Mouse (Mus musculus): ENCODE results near the gene Uck2. TPM values are rescaled to one million over a fixed set of nuclear protein-coding genes. Genes with fewer than 3 reads are reported as not detected.
A peak's percentile ranks its signal among the peaks of the same experiment; 100 is the strongest.

Uck2 gene
- total RNA-seq, 2 experiments from 2014 or later = 25.1 to 32.1 TPM

DNA sequence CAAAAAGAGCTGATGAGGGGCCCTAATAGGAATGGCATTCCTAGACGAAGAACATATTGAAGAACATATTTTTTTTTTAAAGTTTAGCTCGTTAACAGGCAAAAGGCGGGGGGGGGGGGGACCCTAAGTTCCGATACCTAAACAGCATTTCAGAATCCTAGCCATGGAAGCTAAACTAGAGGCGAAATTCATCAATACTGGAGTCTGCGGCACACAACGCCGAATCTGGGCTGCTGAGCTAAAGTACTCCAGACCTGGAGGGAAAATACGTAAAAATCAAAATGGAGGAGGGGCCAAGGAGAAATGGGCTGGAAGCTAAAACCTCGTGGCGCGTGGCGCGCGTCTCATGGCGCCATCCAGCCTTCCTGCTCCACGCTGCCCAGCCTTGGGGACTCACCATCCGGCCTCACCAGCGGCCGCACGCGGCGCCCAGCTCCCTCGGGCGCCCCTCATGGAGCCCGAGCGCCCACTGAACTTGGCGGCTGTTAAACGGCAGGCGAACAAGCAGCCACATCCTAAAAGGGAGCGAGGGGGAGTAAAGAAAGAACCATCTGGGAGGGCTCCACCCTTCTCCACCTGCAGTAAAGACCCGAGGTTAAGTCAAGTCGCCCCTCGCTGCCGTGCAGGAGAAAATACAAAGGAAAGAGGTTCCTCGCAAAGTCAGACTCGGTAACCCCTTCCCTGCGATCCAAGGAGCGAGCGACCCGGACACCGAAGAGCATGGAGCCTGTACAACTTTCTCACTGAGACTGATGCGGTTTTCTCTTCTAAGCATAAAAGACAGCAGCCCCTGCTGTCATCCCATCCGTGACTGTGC lies 1.5 kb downstream of the Uck2 start:
- peak; percentile 33 for DNase-seq

DNA sequence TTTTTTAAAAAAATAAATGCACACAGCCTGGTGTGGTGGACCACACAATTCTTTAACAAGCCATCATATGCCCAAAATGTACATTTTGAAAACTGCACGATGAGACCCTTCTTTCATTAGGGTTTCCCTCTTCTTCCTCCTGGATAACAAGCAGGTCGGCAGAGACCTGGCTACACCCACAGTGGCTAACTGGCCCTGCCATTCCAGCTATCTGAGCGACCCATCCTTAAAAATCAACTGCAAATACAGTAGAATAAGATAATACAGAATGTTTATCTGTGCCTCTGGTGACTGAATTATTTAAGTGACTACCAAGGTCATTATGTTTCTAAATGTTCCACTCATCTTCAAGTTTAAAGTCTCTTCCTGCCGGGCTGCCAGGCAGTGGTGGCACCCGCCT lies 2.4 kb downstream of the Uck2 start:
- no peak for DNase-seq

DNA sequence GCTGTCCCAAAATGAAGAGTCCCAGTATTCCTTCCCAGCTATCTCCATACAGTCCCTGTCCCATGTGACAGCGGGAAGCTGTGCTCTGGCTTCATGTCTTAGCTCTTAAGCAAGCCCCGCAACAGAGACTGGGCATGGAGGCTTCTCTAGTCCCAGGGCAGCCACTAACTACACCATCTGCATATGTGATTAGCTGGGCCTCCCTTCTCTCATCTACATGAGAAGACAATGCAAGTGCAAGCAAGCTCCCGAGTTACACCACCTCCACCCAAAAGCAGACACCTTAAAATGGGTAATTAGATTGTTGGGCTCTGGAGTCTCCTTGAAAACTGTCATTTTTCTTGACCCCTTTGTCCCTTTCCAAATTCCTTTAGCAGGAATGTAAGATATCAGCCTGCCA lies 3.0 kb downstream of the Uck2 start:
- DNase-seq = no peak

DNA sequence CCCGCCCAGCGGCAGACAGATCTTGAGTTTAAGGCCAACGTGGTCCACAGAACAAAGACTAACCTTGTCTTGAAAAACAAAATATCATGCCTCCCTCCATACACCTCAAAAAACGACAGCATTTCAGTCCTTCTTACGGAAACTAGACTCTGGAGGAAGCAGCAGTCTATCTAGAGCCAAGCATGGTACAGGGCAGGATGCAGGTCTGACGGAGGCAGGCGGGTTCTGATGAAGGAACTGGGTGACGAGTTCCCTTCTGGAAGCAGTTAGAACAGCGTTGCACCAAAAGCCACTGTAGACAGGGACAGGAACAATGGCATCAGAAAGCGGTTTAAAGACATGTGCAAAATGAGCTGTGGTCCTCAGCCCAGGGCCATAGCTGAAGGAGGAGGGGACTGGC lies 5.1 kb downstream of the Uck2 start:
- DNase-seq = no peak

DNA sequence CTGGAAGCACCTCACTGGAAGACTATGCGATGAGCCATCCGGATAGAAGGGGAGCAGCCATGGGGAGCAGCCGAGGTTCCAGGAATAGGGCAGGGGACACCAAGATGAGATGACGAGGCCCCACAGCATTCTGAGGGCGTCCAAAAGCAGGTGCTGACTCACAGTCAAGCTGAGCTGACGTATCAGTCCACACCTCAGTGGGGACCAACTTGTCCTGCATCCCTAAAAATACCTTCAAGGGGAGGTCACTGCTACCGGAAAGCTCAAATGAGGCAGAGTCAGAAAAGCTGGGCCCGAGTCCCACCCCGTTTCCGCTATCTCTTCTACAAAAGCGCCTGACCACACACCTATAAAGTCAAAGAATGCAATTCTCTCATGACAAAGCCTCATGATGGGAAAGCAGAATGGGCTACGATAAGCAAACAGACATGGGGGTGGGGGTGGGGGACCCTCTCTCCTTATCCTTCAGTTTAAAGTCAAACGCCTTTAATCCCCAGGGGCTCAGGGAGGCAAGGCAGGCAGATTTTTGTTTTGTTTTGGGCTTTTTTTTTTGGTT lies 5.9 kb downstream of the Uck2 start:
- no peak for DNase-seq

DNA sequence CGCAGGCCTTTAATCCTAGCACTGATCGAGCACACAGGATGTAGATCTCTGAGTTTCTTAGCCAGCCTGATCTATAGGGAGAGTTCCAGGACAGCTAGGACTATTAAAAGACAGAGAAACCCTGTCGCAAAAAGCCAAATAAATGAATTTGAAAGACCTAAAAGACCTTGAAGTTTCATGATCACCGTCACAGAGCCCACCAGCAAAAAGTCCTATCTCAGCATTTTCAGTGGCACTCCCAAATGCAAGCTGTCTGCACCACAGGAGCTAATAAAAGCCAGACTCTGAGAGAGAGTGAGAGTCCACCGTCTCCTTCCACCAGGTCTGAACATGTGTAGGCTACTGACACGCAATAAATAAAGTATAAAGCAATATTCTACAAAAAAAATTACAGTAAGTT lies 6.7 kb downstream of the Uck2 start:
- no peak for DNase-seq

DNA sequence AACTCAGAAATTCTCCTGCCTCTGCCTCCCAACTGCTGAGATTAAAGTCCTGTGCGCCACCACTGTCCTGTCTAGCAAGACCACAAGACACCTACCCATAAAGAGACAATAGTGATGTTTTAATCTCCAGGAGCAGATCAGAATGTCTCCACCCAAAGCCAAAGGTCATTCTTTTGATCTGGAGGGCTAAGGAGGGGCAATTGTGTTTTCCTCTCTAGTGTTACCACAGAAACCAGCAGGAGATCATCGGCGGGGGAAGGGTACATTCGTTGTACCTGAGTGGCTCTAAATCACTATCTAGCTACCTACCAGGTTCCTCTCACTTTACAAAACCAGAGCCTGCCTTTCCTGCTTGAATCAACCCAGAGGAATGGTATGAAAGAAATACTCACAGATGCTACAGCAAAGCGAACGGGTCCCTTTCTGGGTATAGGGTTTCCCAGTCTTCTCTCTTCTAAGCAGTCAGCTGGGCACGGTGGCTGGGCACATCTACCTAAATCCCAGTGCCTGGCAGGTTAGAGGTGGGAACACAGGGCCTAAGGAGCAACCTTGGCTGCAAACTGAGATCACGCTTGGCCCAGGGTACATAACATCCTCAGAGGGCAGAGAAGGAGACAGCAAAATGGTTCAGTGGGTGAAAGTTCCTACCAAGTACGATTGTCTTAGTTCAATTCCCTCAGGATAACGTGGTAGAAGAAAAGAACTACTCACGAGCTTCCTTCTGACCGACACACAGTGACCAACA lies 10.3 kb downstream of the Uck2 start:
- DNase-seq = no peak

DNA sequence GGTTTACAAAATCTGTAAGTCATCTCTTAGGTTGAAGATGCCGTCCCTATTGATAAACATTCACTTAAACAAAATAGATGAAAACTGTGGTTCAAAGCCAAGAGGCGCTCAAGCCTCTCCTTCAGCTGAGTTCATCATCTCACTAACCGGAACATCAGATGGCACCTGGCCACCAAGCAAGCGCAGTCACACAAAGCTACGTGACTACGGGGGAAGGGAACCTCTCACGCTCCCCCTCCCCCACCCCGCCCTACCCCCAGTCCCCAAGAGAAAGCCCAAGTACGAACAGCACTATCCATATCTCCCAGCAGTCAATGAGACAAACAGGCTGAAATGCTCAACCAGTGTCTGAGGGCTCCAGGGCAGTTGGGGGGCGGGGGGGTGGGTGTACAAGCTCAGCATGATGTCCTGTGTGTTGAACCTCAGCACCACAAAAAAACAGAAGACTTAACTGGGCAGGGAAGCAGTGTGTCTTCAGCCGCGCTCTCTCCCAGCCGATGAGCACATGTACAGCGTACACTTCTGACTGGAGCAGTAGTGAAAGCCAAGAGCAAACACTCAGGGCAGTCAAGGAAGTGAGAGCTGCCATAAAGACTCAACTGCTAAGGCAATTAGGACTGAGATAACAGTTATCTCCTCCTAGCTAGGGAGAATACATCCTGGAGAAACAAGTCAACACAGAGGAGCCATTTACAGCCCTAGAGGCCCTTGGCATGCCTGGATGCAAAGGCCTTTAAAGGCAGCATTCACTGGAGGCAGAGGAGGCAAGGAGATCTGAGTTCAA lies 11.5 kb downstream of the Uck2 start:
- no peak for DNase-seq

DNA sequence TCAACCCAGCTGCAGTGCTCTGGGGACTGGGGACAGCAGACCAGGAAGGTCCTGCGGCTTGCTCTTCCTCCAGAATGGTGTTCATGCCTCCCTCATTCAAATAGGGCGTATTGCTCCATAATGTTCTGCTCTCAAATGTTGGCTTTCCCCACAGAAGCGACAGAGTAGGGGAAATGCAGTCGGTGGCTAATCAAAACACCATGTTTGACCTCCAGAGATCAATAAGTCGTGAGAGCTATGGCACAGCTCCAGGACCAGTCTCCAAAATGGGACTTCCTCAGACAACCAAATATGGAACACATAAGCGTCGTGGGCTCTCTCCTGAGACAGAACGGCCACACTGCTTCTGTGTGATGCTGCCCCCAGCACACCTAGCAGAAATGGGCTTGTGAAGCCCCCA lies 13.3 kb downstream of the Uck2 start:
- no peak for DNase-seq

DNA sequence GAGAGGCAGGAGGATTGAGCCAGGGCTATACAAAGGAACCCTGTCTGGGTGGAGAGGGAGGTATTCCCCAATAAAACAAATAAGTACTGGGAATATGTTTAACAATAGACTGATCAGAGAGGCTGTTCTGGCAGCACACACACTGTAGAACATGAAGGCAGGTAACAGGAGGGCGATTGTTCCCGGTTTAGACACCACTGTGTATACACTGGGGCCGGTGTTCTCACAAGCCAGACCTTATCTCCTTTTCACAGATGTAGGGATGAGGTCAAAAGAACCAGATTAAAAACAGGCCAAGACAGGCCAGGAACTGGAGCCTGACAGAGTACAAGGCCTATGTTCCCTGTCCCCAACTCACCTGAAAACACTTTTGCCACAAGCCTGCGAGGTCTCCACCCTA lies 13.8 kb downstream of the Uck2 start:
- no peak for DNase-seq

DNA sequence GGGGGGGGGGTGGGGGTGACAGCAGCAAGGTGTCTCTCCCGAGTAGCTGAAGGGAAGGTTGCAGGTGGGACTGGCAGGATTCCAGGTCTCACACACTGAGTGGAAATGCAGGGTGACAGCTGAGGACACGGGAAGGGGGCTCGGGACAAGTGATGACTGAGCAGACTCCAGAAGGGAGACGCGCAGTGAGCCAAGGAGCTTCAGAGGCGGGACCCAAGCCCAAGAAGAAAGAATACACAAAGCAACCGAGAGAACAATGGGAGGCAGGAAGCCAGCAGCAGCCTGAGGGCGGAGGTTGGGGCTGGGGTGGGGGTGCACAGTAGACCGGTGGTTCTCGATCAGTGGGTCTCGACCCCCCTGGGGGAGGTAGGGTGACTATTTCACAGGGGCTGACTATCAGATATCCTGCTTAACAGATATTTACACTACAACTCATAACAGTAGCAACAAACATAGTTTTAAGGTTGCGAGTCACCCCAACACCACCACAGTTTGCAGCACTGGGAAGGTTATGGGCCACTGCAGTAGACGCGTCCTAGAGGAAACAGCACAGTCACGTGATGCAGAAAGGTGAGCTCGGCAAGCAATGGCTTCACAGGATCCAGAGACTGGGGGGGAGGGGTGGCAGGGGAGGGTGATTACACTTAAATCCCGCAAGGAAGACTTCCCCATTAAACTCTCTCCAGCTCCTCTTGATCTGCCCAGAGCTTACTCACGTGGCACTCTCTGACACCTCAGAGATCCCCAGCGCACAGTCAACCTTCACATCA lies 14.6 kb downstream of the Uck2 start:
- DNase-seq = peak; percentile 35

DNA sequence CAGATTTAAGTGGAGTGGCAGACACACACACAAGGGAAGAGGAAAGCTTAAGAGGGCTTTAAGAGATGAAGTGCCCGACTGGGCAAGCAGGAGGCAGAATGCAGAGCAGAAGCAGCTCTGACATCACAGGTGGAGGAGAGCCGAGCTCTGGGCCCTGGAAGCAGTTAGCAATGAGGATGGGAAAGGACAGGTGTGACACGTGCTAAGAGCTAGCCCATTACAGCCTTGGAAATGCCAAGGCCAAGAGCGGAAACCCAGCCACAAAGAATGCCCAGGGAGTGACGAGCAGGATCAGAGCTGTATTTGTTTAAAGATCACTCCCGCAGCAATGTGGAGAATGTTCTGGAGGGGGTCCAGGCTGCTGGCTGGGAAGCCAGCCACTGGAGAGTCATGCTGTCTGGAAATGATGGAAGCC lies 15.3 kb downstream of the Uck2 start:
- peak; percentile 89 for DNase-seq

DNA sequence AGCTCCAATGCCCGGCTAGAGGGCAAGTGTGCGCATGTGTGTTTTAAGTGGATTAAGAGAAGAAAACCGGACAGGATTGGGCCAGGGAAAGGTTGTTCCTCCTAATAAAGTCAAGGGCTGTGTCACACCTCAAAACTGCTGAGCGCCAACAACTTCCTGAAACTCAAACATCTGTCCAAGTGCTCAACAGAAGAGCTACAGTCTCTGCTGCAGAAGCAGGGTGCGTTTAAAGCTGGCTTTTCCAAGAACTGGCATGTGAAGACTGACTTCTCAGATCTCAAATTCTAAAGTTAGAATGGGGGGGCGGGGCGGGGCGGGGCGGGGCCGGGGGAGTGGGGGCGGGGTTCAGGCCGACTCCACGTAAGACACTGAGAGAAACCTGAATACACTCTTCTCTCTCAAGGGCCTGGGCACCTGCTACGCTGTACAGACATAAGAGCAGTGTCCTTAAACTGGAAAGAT lies 15.7 kb downstream of the Uck2 start:
- no peak for DNase-seq

DNA sequence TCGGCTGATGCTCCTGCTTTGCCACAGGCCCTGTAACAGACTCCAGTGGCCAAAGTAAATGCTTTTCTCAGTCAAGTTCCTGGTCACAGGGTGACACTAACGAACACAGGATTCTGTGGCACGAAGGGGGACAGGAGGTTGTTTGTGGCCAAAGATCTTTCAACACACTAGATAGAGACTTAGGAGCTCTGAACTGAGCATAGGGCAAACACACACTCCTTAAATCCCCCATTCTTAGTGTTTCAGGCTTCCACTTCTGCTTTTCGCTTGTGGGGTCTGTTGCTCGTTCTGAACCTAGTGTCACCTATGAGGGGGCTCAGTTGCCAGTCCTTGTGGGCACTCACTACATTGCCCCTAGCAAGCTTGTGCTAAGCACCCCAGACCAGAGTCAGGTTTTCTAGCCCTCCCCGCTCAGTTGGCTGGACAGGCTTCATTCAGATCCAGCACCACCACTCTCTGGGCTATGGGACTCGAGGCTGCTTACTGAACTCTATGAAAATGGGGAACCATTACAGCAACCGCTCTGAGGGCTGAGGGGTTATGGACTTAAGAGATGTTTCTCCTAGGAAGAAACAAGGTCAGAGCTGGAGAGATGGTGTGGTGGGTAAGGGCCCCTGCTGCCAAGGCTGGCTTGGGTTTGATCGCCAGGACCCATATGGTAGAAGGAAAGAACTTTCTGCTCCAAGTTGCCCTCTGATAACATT lies 16.6 kb downstream of the Uck2 start:
- no peak for DNase-seq

DNA sequence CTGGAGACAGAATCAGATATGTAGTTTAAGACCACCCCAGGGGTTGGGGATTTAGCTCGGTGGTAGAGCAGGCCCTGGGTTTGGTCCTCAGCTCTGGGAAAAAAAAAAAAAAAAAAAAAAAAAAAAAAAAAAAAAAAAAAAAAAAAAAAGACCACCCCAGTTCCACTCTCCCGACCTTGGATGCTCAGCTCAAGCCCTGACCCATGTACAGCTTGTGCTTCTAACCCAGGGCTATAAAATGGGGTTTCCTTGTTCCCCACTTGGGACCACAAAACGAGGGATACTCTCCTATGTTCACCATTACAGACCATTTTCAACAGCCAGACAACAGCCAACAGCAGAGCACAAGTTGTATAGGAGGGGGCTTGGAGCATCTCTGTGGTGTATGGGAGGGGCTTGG lies 18.4 kb downstream of the Uck2 start:
- no peak for DNase-seq

DNA sequence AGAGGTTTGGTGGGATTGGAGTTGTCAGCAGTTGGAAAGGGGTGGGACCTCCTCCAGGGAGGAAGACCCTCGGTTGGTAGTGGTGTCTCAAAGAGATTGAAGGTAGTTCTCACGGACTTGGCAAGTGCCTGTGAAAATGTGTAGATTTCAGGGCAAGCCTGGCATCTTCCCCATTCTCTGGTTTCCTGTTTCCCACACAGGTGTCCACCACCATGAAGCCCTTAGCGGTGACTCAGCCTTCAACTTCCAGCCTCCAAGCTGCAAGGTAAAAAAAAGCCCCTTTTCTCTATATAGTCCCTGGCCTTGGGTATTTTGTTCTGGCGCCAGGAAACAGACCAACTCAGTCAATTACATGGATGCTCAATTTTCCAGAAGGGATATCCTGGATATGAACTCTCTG lies 19.8 kb downstream of the Uck2 start:
- DNase-seq = no peak

DNA sequence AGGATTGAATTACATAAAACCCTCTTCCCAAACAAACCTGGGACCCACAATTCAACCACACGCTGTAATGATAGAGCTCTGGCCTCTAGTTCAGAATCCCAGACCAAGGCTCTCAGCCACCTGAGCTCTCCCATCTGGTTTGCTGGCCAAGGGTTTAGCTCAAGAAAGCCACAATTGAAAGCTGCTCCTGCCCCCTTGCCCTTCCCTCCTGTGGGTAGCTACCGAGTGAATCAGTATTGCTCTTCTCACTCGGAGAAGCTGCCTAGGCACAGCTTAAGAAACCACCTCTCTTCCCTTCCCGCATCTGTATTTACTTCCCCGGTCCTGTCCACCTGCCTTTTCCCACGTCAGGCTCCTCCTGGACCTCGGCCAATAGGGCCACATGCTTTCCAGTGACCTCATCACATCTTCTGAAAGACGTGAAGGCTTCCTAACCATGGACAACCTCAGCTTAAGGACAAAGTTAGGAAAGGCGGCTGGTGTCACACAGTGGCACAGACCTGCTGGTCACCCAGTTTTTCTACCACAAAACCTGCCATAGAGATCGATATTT lies 22.6 kb downstream of the Uck2 start:
- DNase-seq = no peak

DNA sequence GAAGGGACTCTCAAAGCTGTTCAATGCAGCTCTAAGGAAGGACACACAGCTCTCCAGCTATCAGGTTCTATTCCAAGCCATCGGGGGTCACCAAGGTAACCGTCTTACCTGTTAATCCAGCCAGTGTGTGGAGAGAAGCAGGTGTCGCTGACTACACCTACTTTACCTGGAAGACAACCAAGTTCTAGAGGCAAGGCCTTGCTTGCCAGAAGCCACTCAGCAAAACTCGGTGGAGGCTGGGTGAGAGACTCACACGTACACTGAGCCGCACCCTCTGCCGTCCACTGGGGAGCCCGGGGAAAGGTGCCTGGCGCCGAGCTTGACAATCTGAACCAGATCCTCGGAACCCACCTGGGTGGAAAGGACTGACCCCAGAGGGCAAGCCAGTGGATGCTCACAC lies 23.4 kb downstream of the Uck2 start:
- DNase-seq = no peak

DNA sequence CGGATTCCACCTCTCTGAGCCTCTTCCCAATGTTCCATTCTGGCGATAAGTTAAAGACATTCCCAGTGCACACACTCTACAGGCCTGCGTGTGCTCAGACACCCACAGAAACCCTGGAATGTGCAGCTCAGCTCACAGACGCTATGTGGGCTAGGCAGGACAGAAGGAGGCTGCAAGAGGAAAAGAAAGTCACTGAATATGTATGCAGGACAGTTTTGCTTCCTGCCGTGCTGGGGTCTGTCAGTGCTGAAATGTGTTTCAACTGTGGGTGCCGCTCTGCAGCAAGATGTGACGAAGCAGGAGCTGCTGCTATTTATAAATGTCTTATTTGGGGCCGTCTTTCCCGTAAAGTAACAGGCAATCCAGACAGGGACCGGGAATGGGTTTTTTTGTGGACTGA lies 25.4 kb downstream of the Uck2 start:
- DNase-seq = no peak

DNA sequence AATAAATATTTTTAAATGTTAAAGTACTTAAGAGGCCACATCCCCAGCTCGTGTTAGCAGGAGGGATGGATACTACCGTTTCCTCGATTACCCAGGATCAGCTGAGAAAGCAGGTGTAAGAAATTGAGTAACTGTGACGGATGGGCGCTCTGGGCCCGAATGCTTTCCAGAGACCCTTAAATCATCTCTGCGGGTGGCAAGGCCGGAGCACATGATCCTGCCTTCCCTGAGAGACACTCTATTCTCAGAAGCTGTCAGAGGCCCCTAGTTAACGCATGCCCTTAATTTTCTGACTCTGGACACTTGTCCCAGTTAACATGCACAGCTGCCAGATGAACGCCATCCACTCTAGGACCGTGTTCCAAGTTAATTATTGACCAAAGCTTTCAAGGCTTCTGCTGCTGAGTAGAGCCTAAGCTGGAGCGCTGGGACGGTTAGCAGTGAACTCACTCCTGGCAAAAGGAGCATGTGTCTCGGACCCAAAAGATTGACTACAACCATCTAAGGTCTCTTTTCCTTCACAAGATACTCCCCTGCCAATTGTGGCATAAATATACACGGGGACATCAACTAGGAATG lies 28.3 kb downstream of the Uck2 start:
- no peak for DNase-seq

DNA sequence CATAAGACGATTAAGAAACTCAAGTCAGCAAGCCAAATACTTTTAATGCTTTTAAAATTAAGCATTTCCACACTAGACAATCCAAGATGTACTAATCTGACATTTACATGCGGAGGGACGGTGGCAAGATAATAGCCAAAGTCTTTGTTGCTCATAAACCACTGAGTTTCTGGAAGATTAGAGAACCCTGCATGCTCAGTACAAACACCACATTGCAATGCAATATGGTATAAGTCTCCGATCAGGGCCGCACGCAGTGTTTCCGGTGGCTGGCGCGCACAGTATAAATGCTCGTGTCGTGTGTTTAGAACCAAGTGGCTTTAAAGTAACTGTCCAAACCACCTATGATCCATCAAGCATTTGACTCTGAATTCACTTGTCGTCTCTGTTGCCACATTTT lies 31.5 kb downstream of the Uck2 start:
- DNase-seq = no peak

All from gastrocnemius, postnatal 10 days (tissue).